Mouse (Mus musculus) megakaryocyte-erythroid progenitor cell, adult 5-6 weeks (primary cell): ENCODE results near the gene Olfr876. TPM values are rescaled to one million over a fixed set of nuclear protein-coding genes. Genes with fewer than 3 reads are reported as not detected.

Experiments used
- total RNA-seq, 2 experiments: library from RNA; stranded (forward) in 1 of 2; stranded (reverse) in 1 of 2; fragments of 200-1000, 215-1000 nt in 1 of 2; fragments of >200 nt in 1 of 2; fragmentation: Nextera tagmentation in 1 of 2; gene quantifications; 2 replicates each; pipeline ENCODE4 v1.2.3; 2014 to 2017

Olfr876 gene
- total RNA-seq, 2 experiments from 2014 or later, result not detected

Other genes with a start within 250 kb of the Olfr876 start
- 15.3 and 16.8 TPM in 2 replicates for gene Siae, start 247.3 kb upstream of the Olfr876 start, total RNA-seq (2014; fragmentation: Nextera tagmentation)
- 9.6 and 11.3 TPM in 2 replicates for gene Siae, start 247.3 kb upstream of the Olfr876 start, total RNA-seq (2017)
- 3.5 and 9.8 TPM in 2 replicates for gene Spa17, start 189.3 kb upstream of the Olfr876 start, total RNA-seq (2014; fragmentation: Nextera tagmentation)
- 6.2 TPM in 1 of 2 replicates, not detected in the other for gene Spa17, start 189.3 kb upstream of the Olfr876 start, total RNA-seq (2017)
- gene Tbrg1, start 145.7 kb upstream of the Olfr876 start, total RNA-seq (2014; fragmentation: Nextera tagmentation), result 80.1 and 93.1 TPM in 2 replicates
- 62.7 and 74.2 TPM in 2 replicates for gene Tbrg1, start 145.7 kb upstream of the Olfr876 start, total RNA-seq (2017)
- not detected in 2 replicates for gene Panx3, start 133.8 kb upstream of the Olfr876 start, total RNA-seq (2014; fragmentation: Nextera tagmentation)
- gene Panx3, start 133.8 kb upstream of the Olfr876 start, total RNA-seq (2017), result not detected in 2 replicates
- not detected in 2 replicates for gene Olfr160, start 86.8 kb upstream of the Olfr876 start, total RNA-seq (2014; fragmentation: Nextera tagmentation)
- not detected in 2 replicates for gene Olfr160, start 86.8 kb upstream of the Olfr876 start, total RNA-seq (2017)
- not detected in 2 replicates for gene Olfr874, start 57.9 kb upstream of the Olfr876 start, total RNA-seq (2014; fragmentation: Nextera tagmentation)
- not detected in 2 replicates for gene Olfr874, start 57.9 kb upstream of the Olfr876 start, total RNA-seq (2017)
- not detected in 2 replicates for gene Olfr875, start 31.2 kb upstream of the Olfr876 start, total RNA-seq (2014; fragmentation: Nextera tagmentation)
- not detected in 2 replicates for gene Olfr875, start 31.2 kb upstream of the Olfr876 start, total RNA-seq (2017)
- gene Olfr877, start 51.2 kb downstream of the Olfr876 start, total RNA-seq (2014; fragmentation: Nextera tagmentation), result not detected in 2 replicates
- not detected in 2 replicates for gene Olfr877, start 51.2 kb downstream of the Olfr876 start, total RNA-seq (2017)
- not detected in 2 replicates for gene Olfr145, start 93.7 kb downstream of the Olfr876 start, total RNA-seq (2014; fragmentation: Nextera tagmentation)
- gene Olfr145, start 93.7 kb downstream of the Olfr876 start, total RNA-seq (2017), result not detected in 2 replicates
- not detected in 2 replicates for gene Olfr878, start 114.8 kb downstream of the Olfr876 start, total RNA-seq (2014; fragmentation: Nextera tagmentation)
- not detected in 2 replicates for gene Olfr878, start 114.8 kb downstream of the Olfr876 start, total RNA-seq (2017)
- not detected in 2 replicates for gene Olfr881, start 188.8 kb downstream of the Olfr876 start, total RNA-seq (2014; fragmentation: Nextera tagmentation)
- gene Olfr881, start 188.8 kb downstream of the Olfr876 start, total RNA-seq (2017), result not detected in 2 replicates
- not detected in 2 replicates for gene Olfr883, start 222.8 kb downstream of the Olfr876 start, total RNA-seq (2014; fragmentation: Nextera tagmentation)
- gene Olfr883, start 222.8 kb downstream of the Olfr876 start, total RNA-seq (2017), result not detected in 2 replicates
- gene Olfr884, start 243.5 kb downstream of the Olfr876 start, total RNA-seq (2014; fragmentation: Nextera tagmentation), result not detected in 2 replicates
- gene Olfr884, start 243.5 kb downstream of the Olfr876 start, total RNA-seq (2017), result not detected in 2 replicates